Comparison of ENCODE assay signal across 11 mouse cellular contexts in the genomic region with DNA sequence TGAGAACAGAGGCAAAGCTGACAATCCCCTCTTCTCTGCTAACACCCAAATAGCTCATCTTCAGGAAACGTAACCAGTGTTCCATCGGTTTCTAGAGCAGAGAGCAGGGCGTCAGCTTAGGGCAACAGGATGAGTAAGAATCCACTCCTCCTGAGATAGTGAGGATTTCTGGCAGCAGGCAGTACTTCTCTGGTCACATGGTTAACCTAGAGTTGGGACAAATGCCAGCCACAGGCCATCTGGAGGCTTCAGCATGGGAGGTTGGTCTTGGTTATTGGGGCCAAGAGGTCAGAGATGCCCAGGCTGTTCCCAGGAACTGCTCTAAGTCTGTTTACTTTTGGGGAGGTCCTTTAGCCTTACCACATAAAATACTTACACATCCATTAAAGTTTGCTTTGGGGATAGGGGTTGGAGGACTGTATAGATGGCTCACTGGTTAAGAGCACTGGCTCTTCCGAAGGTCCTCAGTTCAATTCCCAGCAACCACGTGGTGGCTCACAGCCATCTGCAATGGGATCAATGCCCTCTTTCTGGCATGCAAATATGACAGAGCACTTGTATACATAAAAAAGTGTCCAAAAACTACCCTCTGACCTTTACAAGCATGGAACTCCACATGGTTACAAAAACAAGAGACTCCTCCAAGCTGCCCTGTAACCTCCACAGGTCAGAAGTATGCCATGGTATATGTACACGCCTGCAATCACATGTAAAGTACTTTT. TPM values are rescaled to one million over a fixed set of nuclear protein-coding genes. Genes with fewer than 3 reads are reported as not detected.
DNase-seq lines count a peak whose midpoint lies in the region; ATAC-seq and TF ChIP-seq lines count a peak whose summit lies in the region.
"Had no signal": no experiment of that assay in that cellular context is flagged by ENCODE, and none has a peak within 500 bp of the region (broad histone marks: within the 10 kb centered on the region; RNA-seq: fewer than 3 reads in every experiment).

No protein-coding gene starts in this region.

- TF ChIP-seq POLR2A in lung, adult 2 months (IDR thresholded peaks at IDR 0.05; ENCODE audit: borderline replicate concordance, extremely low read depth, low read depth, low read length) = no peak
- TF ChIP-seq POLR2A in brain, embryonic 14.5 days (IDR thresholded peaks at IDR 0.05; ENCODE audit: borderline replicate concordance, extremely low read depth, insufficient read depth, insufficient read length, poor library complexity, severe bottlenecking) = no peak
- no peak for TF ChIP-seq POLR2A in myocyte (IDR thresholded peaks at IDR 0.05; ENCODE audit: insufficient read length, low read depth)

- intact Hi-C loops in heart, postnatal 10 days (cut with DNase I) = no loop called here
- intact Hi-C loops in gastrocnemius, postnatal 36 days (cut with DNase I) = no loop called here

- H3K27ac ChIP-seq in lung, embryonic 16.5 days (ENCODE audit: low read length) = no peak overlapping the region
- H3K27ac ChIP-seq: limb, embryonic 12.5 days; neural tube, embryonic 13.5 days had no signal

- no peaks in the 10 kb centered on the region for H3K4me1 ChIP-seq in lung, embryonic 16.5 days (replicated peaks; ENCODE audit: control insufficient read depth, insufficient read depth, low read length)
- peaks cover 4% of the 10 kb centered on the region; the same call in 1 of the 2 replicates for H3K4me1 ChIP-seq in lung, adult 2 months (ENCODE audit: control insufficient read depth, insufficient read depth, low read length)
- H3K4me1 ChIP-seq: limb, embryonic 12.5 days; neural tube, embryonic 13.5 days had no signal

- H3K79me2 ChIP-seq in myocyte (ENCODE audit: control insufficient read depth, insufficient read depth) = no peaks in the 10 kb centered on the region

- H3K9ac ChIP-seq in lung, embryonic 16.5 days (ENCODE audit: low read length) = no peak overlapping the region
- H3K9ac ChIP-seq: limb, embryonic 12.5 days; neural tube, embryonic 13.5 days had no signal

- no peak for DNase-seq in lung, adult 2 months
- DNase-seq in brain, embryonic 14.5 days (ENCODE audit: low read depth) = peak; percentile 31
- DNase-seq in heart, postnatal 10 days = peak; percentile 67 to 71
- DNase-seq in B cell, adult 2 months = no peak
- DNase-seq in thymus, adult 18-20 months = no peak
- no peak for DNase-seq in gastrocnemius, postnatal 36 days

- no peaks in the 10 kb centered on the region for H3K9me3 ChIP-seq in lung, embryonic 16.5 days (ENCODE audit: control insufficient read depth, low read length)
- H3K9me3 ChIP-seq: limb, embryonic 12.5 days; neural tube, embryonic 13.5 days had no signal

- H3K36me3 ChIP-seq in lung, embryonic 16.5 days (ENCODE audit: control insufficient read depth, insufficient read depth, low read length) = peaks cover 41% of the 10 kb centered on the region
- peaks cover 25% of the 10 kb centered on the region for H3K36me3 ChIP-seq in myocyte (ENCODE audit: control insufficient read depth, insufficient read depth)

- no peak overlapping the region for H3K4me3 ChIP-seq in lung, embryonic 16.5 days (ENCODE audit: low read length)
- H3K4me3 ChIP-seq in lung, adult 2 months (replicated peaks; ENCODE audit: extremely low read depth, low read depth, low read length) = no peak overlapping the region
- no peak overlapping the region for H3K4me3 ChIP-seq in myocyte
- H3K4me3 ChIP-seq: erythroblast, embryonic 14.5 days; limb, embryonic 12.5 days; neural tube, embryonic 13.5 days had no signal

- no peak overlapping the region for H3K4me2 ChIP-seq in lung, embryonic 16.5 days (ENCODE audit: low read depth, low read length)
- H3K4me2 ChIP-seq in myocyte (ENCODE audit: low read depth) = peak overlapping the region; percentile 55
- H3K4me2 ChIP-seq: limb, embryonic 12.5 days; neural tube, embryonic 13.5 days had no signal

- ATAC-seq in lung, embryonic 16.5 days (ENCODE audit: low read depth) = 0 out of 2 replicates have a peak, but pooled peaks have one; percentile 42

- WGBS in lung, embryonic 16.5 days = 63% methylated on average over 6 of the region's 6 CpGs
- 55% methylated on average over 6 of the region's 6 CpGs for WGBS in lung, adult 2 months

- H3K27me3 ChIP-seq in lung, embryonic 16.5 days (ENCODE audit: control insufficient read depth, insufficient read depth, low read depth, low read length) = no peaks in the 10 kb centered on the region
- no peaks in the 10 kb centered on the region for H3K27me3 ChIP-seq in myocyte (ENCODE audit: control insufficient read depth, insufficient read depth, insufficient read length)
- H3K27me3 ChIP-seq: limb, embryonic 12.5 days; neural tube, embryonic 13.5 days had no signal

- no peak for TF ChIP-seq CTCF in lung, adult 2 months (IDR thresholded peaks at IDR 0.05; ENCODE audit: insufficient read depth, low read length)
- TF ChIP-seq CTCF in brain, embryonic 14.5 days (IDR thresholded peaks at IDR 0.05; ENCODE audit: borderline replicate concordance, extremely low read depth, insufficient read depth, insufficient read length) = no peak

- H3ac ChIP-seq in myocyte (ENCODE audit: control insufficient read depth, insufficient read length) = no peak overlapping the region

TF ChIP-seq in myocyte, 11 proteins besides CTCF, POLR2A, EP300 and RAD21:
- TF ChIP-seq POLR2AphosphoS2 (IDR thresholded peaks at IDR 0.05; ENCODE audit: insufficient read length, low read depth) (peak; percentile 24), TCF12 (IDR thresholded peaks at IDR 0.05; ENCODE audit: insufficient read depth, poor library complexity, severe bottlenecking) (no peak), CEBPB (IDR thresholded peaks at IDR 0.05; ENCODE audit: insufficient read depth, poor library complexity, severe bottlenecking) (no peak), USF1 (IDR thresholded peaks at IDR 0.05; ENCODE audit: low read depth) (peak; percentile 89), MYOG (IDR thresholded peaks at IDR 0.05; ENCODE audit: control insufficient read depth in 1 of 3, insufficient read depth in 1 of 3, insufficient read length in 2 of 3, low read depth in 2 of 3) (peak in 1 of 3 experiments; percentile 6)

RNA-seq across cellular contexts. Expression of a gene that starts 9.4 kb away (rescaled TPM):
- polyA plus RNA-seq in lung, embryonic 16.5 days (2015; fragmentation: Nextera tagmentation; extraction: Ambion mirVana) = 13.7 and 15.0 TPM in 2 replicates
- polyA plus RNA-seq in lung, adult 2 months (2012; rRNA removed) = 110 and 120 TPM in 2 replicates
- 114 and 119 TPM in 2 replicates for polyA plus RNA-seq in brain, embryonic 14.5 days (2012; rRNA removed)
- total RNA-seq in heart, postnatal 10 days (2021) = 10 to 100 TPM; 51.4 to 57.2 TPM
- 56.3 TPM for polyA plus RNA-seq in myocyte (2012; fragmentation: generic; extraction: Trizol)
- total RNA-seq in gastrocnemius, postnatal 36 days (2021) = 10 to 100 TPM; 41.5 to 52.0 TPM

RNA-seq across cellular contexts. Expression of a gene that starts 32.4 kb away (rescaled TPM):
- polyA plus RNA-seq in lung, embryonic 16.5 days (2015; fragmentation: Nextera tagmentation; extraction: Ambion mirVana) = 3.5 and 5.2 TPM in 2 replicates
- 7.3 and 8.4 TPM in 2 replicates for polyA plus RNA-seq in lung, adult 2 months (2012; rRNA removed)
- polyA plus RNA-seq in brain, embryonic 14.5 days (2012; rRNA removed) = 53.4 and 54.2 TPM in 2 replicates
- total RNA-seq in heart, postnatal 10 days (2021) = 1 to 10 TPM in 1 of 2 experiments, under 1 TPM in 1; 0.98 to 1.5 TPM
- 1.7 TPM for polyA plus RNA-seq in myocyte (2012; fragmentation: generic; extraction: Trizol)
- total RNA-seq in gastrocnemius, postnatal 36 days (2021) = under 1 TPM; 0.23 to 0.27 TPM

RNA-seq across cellular contexts. Expression of a gene that starts 46.4 kb away (rescaled TPM):
- polyA plus RNA-seq in lung, embryonic 16.5 days (2015; fragmentation: Nextera tagmentation; extraction: Ambion mirVana) = 20.0 and 21.5 TPM in 2 replicates
- 82.3 and 98.0 TPM in 2 replicates for polyA plus RNA-seq in lung, adult 2 months (2012; rRNA removed)
- polyA plus RNA-seq in brain, embryonic 14.5 days (2012; rRNA removed) = 50.4 and 57.5 TPM in 2 replicates
- total RNA-seq in heart, postnatal 10 days (2021) = 10 to 100 TPM in 1 of 2 experiments, 1 to 10 TPM in 1; 10.0 to 12.0 TPM
- polyA plus RNA-seq in myocyte (2012; fragmentation: generic; extraction: Trizol) = 0.17 TPM
- total RNA-seq in gastrocnemius, postnatal 36 days (2021) = 1 to 10 TPM; 2.4 to 3.0 TPM

Comparison
In these comparisons a context has a peak if more than half of its experiments do, and no peak if none do; other contexts are left out.
1. DNase-seq: peak in brain, embryonic 14.5 days (single experiment) and heart, postnatal 10 days (2 of 2); none in lung, adult 2 months (single experiment), B cell, adult 2 months (0 of 2), thymus, adult 18-20 months (0 of 2) and gastrocnemius, postnatal 36 days (0 of 2).
2. RNA of a gene that starts 46.4 kb away (polyA plus RNA-seq): 82.3 to 98.0 TPM in lung, adult 2 months, 50.4 to 57.5 TPM in brain, embryonic 14.5 days and 20.0 to 21.5 TPM in lung, embryonic 16.5 days; 0.17 TPM in myocyte (single experiment); every median in the first group is over 10 times any median in the second.